Mouse (Mus musculus): ENCODE data around the gene Dnah6.

DNA sequence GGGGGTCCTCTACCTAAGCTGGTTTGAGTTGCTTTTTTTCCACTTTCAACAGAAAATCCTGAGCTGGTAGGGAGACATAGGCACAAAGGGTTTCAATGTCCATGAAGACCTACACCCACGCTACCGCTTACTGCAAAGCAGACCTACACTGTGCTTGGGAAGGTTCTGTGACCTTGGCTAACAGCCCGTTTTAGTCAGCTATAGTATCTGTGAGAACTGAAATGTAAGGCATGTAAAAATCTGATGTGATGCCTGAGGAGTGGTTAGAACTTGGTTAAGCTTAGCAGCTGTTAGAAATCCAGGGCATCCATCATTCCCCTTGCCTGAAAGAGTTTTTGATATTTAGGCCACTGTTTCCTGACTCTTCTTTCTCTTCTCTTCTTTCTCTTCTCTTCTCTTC lies 46.3 kb downstream of the Dnah6 start:
- no peak for TF ChIP-seq CTCF (IDR thresholded peaks at IDR 0.05; ENCODE audit: borderline replicate concordance, insufficient read depth, low read depth, low read length)
- TF ChIP-seq POLR2A (IDR thresholded peaks at IDR 0.05; ENCODE audit: borderline replicate concordance, insufficient read depth, low read length): no peak

All from cerebellum, adult 2 months (tissue).